Mouse (Mus musculus) v-Abl transformed pro-B cells (cell line): ENCODE data around the gene Rrp36.

Experiments used
- in situ Hi-C, 2 experiments: fragments of 400-800 bp; cut with MboI; formaldehyde crosslinking; loops; one replicate each; pipeline ENCODE4 v1.15.1; 2025; ENCODE audit not compliant: unreplicated experiment in 2 of 2

The Rrp36 gene

DNA sequence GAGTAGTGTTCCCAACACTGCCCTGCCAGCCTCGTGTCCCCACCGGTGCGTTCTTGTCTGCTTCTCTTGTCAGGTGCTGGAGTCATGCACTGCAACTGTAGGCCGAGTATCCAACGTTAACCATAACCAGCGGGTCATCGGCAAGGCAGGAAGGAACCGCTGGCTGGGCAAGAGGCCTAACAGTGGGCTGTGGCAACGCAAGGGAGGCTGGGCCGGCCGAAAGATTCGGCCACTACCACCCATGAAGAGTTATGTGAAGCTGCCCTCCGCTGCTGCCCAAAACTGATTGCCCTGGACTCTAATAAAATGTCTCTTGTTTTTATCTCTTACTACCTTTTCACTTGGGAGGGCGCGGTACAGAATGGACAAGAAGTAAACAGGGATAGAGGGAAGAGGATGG, 24.3 kb downstream of the Rrp36 start:
- in situ Hi-C loops: loop anchor here in 1 of 2 experiments (10.0 kb wide), 1 partner anchor 125 kb away; the partner anchor contains the start of gene 2310039H08Rik

DNA sequence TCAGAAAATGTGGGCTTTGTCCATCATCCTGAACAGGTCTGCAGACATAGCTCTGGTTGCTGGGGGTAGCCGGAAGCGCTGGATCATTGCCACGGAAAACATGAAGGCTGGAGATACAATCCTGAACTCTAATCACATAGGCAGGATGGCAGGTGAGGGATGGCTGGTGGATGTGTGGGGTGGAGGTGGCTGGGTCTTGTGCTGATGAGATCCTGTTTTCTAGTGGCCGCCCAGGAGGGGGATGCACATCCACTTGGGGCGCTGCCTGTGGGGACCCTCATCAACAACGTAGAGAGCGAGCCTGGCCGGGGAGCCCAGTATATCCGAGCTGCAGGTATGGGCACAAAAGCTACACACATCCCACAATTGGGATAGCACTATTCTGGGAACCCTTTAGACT, 25.7 kb downstream of the Rrp36 start:
- in situ Hi-C loops: loop anchor here in 1 of 2 experiments (10.0 kb wide), 1 partner anchor 126 kb away; the partner anchor contains the start of gene 2310039H08Rik

- in situ Hi-C loops: loop anchor here in 1 of 2 experiments (10.0 kb wide), 1 partner anchor 128 kb away; the partner anchor contains the start of gene 2310039H08Rik
These were observed 26.9 kb downstream of the Rrp36 start for GRCm38 (mm10) chr17:46647279-46647678.

- in situ Hi-C loops: loop anchor here in 1 of 2 experiments (10.0 kb wide), 1 partner anchor 129 kb away; the partner anchor contains the start of gene 2310039H08Rik
These were observed 27.9 kb downstream of the Rrp36 start for GRCm38 (mm10) chr17:46646322-46646662.

- in situ Hi-C loops: loop anchor here in 1 of 2 experiments (10.0 kb wide), 1 partner anchor 129 kb away; the partner anchor contains the start of gene 2310039H08Rik
These were observed 28.4 kb downstream of the Rrp36 start, which contains the start of the genes Klc4 and Mrpl2 for GRCm38 (mm10) chr17:46645561-46646321. TSS of gene Klc4 (minus strand) at chr17:46646022. TSS of gene Mrpl2 (plus strand) at chr17:46646229.

GRCm38 (mm10) chr17:46644916-46645475, 29.2 kb downstream of the Rrp36 start:
- in situ Hi-C loops: loop anchor here in 1 of 2 experiments (10.0 kb wide), 1 partner anchor 130 kb away; the partner anchor contains the start of gene 2310039H08Rik

- in situ Hi-C loops: loop anchor here in 1 of 2 experiments (10.0 kb wide), 1 partner anchor 131 kb away; the partner anchor contains the start of gene 2310039H08Rik
These were observed 29.9 kb downstream of the Rrp36 start for GRCm38 (mm10) chr17:46644152-46644805.

DNA sequence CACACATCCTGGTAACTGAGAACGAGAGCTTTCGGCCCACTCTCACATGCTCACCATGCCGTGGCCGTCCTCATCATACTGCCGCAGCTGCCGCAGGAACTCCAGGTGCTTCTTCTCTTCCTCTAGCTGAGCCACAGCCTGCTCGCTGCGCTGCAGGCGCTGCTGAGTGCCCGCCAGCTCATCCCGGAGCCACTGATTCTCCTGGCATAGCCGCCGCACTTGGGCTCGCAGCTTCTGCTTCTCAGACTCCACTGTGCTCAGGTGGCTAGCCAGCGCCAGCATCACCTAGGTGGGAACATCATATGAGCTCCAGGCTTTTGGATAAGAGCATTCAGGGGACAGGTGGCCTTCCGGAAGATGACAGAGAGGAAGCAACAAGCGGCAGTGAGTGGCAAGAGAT, 32.1 kb downstream of the Rrp36 start:
- in situ Hi-C loops: loop anchor here in 1 of 2 experiments (10.0 kb wide), 1 partner anchor 133 kb away; the partner anchor contains the start of gene 2310039H08Rik

DNA sequence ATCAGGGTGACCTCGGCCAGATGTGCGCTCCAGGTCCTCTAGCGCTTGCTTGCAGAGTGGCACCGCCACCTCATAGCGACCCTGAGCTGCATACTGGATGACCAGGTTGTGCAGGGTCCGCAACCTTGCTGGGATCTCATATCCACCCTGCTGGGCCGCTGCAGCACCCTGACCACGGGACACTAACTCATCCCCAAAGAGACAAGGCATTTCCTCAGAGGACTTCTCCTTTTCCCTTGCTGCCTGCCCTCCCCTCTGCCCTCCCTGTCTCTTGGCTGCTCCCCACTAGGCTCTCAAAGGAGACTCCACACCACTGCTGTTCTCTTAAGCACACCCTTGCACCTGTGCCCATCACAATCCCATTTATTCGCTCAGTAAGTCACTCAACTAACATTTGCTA, 34.2 kb downstream of the Rrp36 start:
- in situ Hi-C loops: loop anchor here (10.0 kb wide), 2 partner anchors 115 to 135 kb away; partner anchors contain the start of gene 2310039H08Rik (in 1 of the 2)

DNA sequence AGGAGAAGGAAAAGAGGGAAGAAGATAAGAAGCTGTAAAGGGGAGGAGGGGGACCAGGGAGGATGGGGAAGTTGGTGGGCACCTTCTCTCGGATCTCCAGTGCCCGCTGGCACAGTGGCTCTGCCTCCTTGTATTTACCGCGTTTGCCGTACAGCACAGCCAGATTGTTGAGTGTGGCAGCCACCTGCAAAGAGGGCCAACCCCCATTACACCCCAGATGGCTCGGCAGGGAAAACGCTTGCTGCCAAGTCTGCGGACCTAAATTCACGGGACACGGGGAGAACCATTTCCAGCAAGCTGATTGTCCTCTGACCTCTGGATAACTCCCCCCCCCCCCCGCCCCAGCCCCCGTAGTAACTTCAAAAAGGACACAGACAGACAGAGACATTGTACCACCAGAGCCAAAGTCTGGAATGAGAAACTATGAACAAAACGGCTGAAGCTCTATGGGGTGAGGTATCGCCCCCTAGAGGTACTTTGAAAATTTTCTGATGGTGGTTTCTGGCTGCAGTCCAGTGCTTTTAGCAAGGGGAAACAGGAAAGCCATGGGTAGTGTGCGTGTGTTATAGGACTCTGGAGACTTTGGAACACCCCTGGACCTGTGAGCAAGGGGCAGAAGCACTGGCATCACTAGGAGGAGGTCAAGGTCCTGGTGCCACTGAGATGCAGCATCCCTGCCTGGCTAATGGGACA, 37.2 kb downstream of the Rrp36 start:
- in situ Hi-C loops: loop anchor here in 1 of 2 experiments (10.0 kb wide), 1 partner anchor 112 kb away; no protein-coding TSS in a partner anchor

GRCm38 (mm10) chr17:46629685-46630441, 44.3 kb downstream of the Rrp36 start:
- in situ Hi-C loops: loop anchor here in 1 of 2 experiments (10.0 kb wide), 1 partner anchor 105 kb away; no protein-coding TSS in a partner anchor

DNA sequence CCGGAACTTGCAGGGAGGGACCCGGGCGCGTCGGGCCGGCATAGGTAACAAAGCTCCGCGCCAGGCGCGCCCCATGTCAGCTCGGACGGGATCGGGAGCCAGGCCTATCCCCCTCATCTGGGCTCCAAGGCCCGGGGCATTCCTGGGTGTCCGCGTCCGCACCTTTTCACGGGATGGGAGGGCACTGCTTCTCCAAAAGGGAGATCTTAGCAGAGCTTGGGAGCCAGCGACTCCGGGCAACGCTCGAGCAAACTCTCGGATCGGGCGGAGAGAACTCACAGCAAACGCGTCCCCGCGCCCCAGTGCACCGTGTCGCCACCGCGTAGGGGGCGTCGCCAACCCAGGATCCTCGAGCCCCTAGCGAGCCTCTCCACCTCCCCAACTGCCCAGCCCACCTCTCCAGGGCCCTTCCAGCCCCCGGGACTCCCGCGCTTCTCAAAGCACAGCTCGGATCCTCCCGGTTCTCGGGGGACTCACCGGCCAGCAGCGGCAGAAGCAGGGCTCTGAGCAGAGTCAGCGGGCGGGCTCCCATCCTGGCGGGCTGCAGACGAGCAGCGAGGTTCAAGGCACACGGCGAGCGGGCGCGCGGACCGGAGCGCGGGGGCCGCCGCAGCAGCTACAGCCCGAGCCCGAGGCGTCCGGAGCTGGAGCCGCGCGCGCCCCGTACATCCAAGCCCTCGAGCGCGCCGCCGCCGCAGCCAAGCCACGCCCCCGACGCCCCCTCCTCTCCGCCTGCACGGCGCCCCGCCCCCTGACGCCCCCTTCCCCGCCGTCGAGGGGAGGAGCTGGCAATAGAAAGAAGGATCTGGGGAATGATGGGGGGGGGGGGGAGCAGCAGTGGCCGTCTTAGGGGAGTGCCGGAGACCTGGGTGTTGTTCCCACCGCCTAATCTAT, 45.1 kb downstream of the Rrp36 start, which contains the start of gene Ptk7:
Gene Ptk7, minus strand, starts transcription at position 714 of the 894 bp plus-strand sequence.
- in situ Hi-C loops: no loop called here

- in situ Hi-C loops: no loop called here
These were observed 45.7 kb downstream of the Rrp36 start for GRCm38 (mm10) chr17:46628471-46628790.

GRCm38 (mm10) chr17:46627409-46627808, 46.7 kb downstream of the Rrp36 start:
- in situ Hi-C loops: no loop called here

DNA sequence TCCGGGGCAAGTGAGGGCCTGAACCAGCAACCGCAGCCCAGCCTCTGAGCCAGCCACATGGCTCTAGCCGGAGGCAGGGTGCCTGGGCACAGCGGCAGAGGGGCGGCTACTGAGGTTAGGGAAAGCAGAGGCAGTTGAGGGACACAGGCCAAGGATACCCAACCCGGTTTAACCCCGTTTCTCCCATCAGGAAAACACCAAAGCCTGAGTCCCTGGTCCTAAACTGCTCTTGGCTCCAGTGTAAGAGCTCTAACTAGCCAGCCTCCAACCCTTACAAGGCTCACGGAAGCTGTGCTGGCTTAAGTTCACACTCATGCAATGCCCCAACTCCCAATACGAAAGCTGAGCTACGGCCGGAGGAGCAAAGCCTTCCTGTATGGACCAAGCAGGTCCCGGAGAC, 49.6 kb downstream of the Rrp36 start:
- in situ Hi-C loops: no loop called here

- in situ Hi-C loops: no loop called here
These were observed 50.2 kb downstream of the Rrp36 start for GRCm38 (mm10) chr17:46623819-46624557.

DNA sequence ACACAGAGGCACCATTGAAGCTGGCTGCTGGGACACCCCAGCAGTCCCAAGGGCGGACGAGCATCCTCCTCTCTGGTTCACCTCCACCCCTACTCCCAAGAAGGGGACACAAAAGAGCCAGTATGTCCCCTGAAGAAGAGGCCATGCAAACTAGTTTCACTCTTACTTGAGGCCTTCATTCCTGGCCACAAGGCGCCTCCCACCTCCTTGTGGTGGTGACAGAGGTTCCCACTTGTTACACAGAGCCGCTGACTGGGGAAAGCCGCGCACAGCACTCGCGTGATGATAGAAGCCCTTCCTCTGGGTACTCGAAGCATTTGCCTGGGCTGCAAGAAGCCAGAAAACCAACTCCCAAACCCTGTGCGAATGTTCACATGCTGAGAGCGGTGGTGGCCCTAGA, 51.9 kb downstream of the Rrp36 start:
- in situ Hi-C loops: no loop called here

DNA sequence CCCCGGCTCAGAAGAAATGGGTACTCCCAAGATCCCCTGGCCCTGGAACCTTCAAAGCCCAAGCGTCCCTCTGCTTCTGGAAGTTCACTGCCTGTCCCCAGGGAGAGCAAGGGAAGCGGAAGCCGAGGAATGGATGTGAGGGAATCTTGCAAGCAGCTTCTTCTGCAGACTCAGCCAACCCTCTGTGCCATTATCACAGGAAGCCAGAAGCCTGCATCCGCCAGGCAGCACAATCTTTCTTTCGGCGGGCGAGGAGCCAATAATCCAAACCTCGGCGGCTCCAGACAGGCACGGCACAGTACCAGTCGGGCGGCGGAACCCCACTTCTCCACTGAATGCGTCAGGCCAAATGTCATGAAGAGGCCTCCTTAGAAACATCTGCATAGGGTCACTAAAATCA, 52.8 kb downstream of the Rrp36 start:
- in situ Hi-C loops: no loop called here
